Mouse (Mus musculus) lung, postnatal 14 days (tissue): ENCODE data around the gene H3f3b.
"Not testable (repeated sequence)": the region's sequence is repeated elsewhere in the genome, so short reads cannot be mapped to it uniquely, and the experiment has no call there.

Experiments used
- DNase-seq: peaks from one replicate; pipeline ENCODE4 v3.0.0; 2021

The H3f3b gene

DNA sequence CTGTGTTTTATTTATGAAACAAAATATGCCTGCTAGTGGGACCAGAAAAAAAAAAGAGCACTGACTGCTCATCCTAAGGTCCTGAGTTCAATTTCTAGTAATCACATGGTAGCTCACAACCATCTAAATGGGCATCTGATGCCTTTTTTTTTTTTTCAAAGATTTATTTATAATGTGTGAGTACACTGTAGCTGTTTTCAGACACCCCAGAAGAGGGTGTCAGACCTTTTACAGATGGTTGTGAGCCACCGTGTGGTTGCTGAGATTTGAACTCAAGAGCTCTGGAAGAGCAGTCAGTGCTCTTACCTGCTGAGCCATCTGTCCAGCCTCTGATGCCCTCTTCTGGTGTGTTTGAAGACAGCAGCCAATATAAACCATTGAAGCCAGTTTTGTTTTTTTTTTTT is 7.2 kb downstream of the H3f3b start:
- no peak for DNase-seq

DNA sequence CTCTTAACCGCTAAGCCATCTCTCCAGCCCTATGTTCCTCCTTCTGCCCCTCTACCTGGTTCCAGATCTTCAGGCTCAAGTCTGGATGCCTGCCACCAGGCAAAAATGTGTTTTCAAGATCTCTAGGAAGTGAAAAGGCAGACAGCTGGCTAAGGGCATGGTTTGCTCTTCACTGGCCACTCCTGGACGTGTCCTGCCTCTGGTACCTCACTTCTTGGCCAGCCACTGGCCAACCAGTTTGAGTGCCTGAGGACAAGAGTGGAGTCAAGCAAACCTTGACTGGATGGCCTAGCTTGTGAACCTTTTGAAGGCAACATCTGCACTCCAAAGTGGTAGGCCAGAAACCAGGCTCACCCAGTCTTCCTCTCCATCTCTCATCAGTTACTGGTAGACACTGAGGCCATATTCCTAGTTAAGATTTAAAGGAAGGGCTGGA is 7.8 kb downstream of the H3f3b start:
- no peak for DNase-seq

DNA sequence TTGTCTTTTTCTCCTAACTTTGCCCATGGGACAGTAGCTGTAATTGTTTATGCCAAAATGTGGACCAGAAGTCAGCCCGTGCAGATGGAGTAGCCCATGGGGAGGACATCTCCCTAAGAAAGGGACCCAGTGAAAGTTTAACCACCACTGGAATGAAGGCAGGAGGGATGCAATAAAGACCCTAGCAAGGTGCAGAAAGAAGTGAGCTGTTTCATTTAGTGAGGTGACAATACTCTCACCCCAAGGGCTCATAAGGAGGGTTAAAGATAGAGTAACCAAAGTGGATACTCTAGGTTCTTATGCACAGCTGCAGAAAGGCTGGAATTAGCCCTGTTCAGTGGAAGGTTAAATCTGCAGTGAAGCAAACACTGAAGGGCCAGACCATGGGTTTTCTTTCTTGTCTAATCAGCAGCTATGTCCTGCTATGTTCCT is 8.4 kb downstream of the H3f3b start:
- DNase-seq = no peak

DNA sequence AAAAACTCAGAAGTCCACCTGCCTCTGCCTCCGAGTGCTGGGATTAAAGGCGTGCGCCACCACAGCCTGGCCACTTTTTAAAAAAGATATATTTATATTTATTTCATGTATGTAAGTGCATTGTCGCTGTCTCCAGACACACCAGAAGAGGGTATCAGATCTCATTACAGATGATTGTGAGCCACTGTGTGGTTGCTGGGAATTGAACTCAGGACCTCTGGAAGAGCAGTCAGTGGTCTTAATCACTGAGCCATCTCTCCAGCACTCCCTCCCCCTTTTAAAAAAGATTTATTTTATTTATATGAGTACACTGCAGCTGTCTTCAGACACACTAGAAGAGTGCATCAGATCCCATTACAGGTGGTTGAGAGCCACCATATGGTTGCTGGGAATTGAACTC is 8.9 kb downstream of the H3f3b start:
- not testable (repeated sequence) for DNase-seq

DNA sequence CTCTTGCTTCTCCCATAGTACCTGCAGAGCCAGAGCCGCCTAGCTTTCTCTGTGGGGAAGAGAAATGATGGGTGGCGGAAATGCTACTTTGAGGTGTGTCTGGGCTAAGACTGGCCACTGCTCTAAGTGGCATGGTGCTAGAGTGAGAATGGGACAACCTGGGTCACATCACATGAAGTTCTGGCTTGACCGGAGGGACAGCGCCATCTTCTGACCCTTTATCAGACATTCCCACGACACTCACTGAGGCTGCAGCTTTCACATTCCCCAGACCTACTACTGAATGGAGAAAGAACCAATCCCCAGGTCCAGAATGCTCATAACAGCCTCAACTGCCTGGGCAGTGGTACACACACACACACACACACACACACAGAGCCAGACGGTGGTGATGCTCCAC is 9.7 kb downstream of the H3f3b start:
- peak; percentile 63 for DNase-seq

DNA sequence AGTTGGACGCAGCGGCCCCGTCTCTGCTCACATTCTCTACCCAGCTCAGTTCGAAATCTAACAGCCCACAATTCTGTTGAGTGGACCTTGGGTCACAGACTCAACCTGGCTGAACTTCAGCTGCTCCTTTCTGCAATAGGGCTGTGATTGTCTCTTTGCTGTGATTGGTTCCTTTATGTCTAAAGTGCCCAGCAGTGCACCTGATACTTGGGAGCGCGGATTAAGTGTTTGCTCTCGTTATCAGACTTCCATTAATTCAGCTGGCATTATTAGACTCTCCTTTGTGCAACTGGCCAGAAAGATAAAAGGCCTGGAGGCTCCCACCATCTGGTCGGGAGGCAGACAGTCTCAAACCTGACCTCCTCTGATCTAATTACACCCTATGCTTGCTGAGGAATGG is 12.9 kb downstream of the H3f3b start:
- no peak for DNase-seq

DNA sequence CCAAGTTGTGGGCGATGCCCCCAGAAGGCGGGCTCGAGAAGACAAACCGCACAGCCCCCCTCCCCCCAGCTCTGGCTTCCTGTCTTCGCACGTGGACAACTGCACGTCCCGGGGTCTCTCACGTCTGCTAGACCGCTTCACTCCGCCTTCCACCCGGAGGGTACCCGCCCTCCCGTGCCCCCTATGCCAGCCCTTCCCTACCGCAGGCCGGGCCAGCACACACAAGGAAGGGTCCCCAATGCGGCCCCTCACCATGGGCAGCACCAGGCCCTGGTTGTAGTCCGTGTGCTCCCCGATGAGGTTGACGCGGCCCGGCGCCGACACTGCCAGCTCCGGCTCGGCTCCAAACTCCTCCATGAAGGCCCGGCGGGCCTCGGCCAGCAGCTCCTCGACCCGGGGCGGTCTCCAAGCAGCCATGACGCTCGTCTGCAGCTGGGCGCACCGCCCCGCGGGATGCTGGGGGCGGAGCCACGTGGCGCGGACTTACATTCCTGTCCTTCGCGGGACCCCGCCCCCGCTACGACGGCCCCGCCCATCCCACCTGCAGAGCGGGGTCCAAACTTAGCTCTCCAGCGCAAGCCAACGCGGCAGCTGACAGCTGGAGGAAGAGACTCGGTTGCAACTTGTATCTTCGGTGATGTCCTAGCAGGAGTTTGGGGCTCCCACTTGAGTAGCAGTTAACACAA is 15.4 kb downstream of the H3f3b start, which contains the start of gene Galk1:
Gene Galk1 (minus strand): TSS at position 458 of the 686 bp plus-strand sequence.
- peak; percentile 89 for DNase-seq

DNA sequence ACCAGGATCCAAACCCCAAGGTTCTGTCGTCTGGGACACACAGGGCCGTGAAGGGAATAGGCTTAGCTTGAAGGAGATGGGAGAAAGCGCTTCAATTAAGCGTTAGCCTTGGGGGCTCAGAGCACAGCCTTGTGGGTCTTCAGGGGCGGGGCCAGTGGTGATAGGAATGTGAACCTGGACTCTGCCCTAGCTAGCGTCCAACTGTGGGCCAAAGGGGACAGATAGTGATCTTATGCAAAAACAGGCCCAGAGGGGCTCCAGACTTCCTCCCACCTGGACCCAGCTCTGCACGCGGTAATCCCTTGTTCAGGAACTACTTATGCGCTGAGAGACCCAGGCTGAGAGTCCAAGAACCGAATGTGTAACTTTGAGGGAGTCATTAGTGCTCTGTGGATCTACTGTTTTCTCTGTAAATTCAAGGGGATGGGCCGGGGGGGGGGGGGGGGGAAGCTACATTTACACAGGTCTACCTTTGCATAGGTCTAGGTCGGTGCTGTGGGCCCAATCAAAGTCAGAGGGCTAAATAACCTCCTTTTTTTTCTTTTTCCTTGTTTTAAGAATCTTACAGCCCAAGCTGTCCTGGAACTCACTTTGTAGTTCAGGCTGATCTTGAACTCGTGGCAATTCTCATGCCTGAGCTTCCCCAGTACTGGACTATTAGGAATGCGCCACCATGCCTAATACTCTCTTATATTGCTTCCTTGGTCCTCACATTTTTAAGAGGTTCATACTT is 16.1 kb downstream of the H3f3b start:
- DNase-seq = no peak

DNA sequence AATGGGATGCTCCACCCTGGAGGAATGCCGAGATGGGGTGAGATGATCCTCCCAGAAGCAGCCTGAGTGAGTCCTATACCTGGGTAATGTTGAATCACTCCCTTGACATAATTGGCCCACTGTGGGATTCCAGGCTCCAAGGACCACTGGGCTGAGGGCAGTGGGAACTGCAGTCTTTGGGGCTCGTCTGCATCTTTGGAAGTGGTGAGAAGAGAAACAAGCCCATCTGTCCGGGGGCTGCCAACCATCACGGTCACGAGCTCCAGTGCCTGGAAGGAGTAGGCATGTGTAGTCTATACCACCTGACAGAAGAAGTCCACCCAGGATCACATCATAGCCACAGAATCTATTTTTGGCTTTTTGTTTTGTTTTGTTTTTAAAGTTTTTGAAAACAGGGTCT is 16.8 kb downstream of the H3f3b start:
- no peak for DNase-seq

DNA sequence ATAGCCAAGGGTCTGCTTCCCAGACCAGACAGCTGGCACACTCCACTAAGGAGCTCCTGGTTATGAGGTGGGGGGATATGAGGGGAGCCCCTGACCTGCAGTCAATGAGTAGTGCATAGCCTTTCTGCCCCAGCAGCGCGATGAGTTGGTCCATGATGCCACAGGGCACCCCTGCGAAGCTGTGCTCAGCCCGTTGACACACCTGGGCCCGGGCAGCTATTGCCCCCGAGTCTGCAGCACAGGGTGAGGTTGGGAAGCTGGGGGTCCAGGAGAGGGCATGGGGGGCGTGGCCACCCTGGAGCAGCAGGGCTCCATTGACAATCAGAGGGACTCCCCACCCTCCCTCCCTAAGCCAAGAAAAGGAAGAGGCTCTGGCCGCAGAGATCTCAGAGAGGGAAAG is 17.6 kb downstream of the H3f3b start:
- no peak for DNase-seq

DNA sequence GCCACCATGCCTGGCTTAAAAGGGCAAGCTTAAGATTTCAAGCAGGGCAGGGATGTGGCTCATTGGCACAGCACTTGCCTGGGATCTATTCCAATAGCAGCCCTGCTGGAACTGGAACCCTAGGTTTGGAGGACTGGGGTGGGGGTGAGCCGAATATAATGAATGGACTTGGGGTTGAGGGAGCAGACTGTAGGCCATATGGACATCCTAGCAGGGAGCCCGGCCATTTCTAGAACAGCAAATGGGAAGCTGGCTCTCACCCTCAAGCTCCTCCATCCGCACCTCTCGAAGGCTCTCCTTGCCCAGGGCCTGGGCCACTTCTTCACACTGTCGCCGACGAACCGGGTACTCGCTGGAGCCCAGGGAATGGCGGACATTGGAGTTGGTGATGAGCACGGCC is 18.1 kb downstream of the H3f3b start:
- DNase-seq = no peak

DNA sequence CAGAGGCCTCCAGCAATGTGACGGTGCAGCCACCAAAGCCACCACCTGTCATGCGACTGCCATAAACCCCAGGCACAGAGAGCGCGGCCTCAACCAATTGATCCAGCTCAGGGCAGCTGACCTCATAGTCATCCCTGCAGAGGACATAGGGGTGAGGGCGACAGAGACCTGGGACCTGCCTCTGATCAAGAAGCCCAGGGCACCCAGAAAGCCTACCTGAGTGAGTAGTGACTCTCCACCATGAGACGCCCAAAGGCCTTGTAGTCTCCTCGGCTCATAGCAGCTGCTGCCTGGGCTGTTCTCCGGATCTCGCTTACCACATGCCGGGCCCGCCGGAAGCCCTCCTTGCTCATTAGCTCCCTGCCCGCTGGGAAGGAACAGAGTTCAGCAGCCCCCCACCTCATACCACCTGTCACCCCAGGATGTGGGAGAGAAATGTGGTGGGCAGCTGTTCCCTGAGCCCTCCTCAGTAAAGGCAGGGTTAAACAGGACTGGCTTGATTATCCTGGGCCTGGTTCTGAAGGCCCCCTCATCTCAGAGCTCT is 18.9 kb downstream of the H3f3b start:
- no peak for DNase-seq

DNA sequence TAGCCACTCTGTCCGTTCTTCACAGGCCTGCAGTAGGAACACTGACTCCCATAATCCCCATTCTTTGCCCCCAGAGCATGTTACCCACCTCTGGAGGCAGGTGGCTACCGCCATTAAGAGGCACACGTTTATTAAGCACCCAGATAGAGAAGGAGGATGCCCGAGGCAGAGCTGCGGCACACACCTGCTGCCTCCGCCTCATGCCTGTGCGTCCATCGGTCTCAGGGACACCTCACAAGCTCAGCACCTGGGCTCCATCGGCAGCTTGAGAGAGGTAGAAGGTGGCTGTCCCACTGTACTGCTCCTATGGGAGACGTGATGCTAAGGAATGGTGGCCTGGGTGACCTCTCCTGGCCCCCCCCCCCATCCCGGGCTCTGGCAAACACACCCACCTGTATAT is 19.4 kb downstream of the H3f3b start:
- DNase-seq = no peak

DNA sequence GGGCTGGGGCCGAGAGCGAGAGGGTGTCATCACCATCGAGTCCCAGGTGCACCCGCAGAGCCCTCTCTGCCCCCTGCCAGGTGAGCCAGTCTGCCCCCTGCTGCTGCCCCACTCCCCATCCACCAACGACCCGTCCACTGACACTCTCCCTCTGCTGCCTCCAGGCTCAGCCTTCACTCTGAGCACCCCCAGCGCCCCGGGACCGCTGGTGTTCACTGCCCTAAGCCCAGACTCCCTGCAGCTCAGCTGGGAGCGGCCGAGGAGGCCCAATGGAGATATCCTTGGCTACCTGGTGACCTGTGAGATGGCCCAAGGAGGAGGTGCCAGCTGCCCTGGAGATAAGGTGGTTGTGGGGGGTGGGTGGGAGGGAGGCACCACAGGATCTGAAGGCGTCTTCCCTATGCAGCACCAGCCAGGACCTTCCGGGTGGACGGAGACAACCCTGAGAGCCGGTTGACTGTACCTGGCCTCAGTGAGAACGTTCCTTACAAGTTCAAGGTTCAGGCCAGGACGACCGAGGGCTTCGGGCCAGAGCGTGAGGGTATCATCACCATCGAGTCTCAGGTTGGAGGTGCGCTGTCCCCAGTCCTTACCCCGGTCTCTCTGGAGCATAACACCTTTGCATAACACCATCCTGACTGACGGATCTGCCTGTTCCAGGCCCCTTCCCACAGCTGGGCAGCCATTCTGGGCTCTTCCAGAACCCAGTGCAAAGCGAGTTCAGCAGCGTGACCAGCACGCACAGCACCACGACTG is 20.5 kb downstream of the H3f3b start:
- no peak for DNase-seq

DNA sequence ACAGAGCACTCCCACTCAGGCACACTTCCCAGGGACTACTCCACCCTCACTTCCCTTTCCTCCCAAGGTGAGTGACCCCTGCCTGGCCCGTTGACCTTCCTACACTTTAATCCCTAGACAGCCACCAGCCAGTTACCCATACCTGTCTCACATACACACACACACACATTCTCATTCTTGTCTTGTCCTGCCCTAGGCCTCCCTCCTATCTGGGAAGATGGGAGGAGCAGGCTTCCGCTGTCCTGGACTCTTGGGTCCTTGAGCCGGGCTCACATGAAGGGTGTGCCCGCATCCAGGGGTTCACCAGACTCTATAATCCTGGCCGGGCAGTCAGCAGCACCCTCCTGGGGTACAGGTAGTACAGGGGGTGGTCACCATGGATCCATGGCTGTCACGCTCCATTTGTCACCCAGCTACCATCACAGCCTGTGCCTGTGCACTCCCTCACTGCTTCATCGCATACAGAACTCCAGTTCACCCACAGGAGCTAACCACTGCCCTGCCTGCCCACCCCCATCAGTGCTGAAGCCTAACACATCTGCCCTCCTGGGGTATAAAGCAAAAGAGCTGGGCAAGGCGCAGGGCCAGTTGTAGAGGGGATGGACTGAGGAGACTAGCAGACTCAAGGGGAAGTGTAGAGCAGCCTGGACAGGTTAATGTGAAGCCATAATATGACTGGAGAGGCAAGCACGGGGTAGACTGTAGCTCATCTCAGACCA is 21.9 kb downstream of the H3f3b start:
- no peak for DNase-seq

DNA sequence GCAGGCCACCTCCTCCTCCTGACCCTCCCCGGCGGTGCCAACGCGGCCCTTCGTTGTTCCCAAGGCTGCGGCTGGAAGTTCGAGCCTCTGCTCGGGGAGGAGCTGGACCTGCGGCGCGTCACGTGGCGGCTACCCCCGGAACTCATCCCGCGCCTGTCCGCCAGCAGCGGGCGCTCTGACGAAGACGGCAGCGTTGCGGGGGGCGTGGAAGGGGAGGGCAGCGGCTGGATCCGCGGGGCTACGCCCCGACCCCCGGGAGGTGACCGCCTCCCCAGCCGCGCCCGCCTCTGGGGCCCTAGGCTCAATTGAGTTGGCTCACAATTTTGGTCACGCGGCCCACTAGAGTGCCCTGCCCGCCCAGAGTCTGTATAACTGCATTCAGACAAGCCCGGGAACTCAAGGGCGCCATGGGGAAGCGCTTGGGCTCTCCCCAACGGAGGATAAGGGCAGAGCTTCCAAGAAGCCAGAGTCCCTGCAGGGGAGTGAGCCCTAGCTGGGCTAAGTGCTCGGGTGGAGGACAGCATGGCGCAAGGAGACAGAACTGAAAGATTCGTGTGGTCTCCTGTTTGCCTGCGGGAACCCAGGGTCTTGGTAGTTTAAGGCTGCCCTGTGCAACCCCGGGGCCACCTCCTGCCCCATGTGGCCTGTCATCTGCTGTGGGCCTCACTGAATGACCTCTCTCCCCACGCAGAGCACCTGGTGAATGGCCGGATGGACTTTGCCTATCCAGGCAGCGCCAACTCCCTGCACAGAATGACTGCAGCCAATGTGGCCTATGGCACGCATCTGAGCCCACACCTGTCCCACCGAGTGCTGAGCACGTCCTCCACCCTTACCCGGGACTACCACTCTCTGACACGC is 22.7 kb downstream of the H3f3b start:
- peak; percentile 83 for DNase-seq

DNA sequence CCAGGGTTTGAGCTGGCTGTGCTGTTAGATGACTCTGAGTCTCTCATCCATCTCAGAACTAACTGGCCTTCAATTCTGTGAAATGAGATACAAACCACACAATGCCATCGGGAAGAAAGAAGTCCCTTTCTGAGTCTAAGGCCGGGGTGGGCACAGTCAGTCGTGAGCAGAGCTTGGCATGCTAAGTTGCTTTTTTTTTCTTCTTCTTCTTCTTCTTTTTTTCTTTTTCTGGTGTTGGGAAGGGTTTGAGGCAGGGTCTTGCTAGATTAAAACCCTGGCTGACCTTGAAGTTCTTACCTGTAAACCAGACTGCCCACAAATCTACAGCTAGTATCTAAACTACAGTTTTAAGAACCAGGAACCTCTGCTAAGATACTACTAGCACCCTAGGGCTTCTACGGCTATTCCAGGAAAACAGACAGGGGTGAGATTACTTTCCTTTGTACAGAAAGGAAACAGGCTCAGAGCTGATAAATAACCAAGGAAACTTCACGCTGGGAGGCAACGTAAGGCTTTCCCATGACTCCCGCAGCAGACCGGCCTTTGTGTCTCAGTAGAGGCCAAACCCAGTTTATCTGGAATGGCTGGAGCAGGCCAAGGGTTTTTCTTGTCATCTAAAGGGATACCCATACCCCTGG is 23.5 kb downstream of the H3f3b start:
- no peak for DNase-seq

DNA sequence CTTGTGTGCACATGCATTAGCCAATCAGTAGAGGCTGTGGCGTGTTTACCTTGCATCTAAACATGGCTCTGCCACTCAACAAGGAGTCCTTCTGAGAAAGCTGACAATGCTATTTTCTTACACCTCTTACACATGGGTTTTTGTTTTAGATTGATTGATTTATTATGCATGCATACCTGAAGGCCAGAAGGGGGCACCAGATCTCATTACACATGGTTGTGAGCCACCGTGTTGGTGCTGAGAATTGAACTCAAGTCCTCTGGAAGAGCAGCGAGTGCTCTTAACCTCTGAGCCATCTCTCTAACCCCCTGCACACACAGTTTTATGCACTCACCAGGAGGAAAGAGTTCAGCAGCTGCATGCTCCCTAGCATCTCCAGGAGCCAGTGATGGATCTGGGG is 24.9 kb downstream of the H3f3b start:
- DNase-seq = no peak

DNA sequence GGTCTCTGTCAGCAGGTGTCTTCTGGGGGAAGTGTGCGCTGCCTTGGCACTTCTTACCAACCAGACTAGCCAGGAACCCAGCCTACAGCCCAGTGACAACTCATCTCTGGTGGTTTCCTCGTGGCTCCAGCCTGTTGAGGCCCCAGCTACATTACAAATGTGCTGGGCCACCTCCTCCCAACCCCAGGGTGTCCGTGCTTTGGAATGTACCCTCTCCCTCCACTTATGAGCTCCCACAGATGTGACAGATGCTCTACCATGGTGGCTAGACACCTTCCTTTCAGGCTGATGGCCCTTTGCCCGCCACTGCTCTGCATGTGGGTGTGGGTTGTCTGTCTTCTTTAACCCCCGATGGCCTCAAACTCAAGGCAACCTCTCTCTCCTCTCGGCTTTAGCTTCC is 26.0 kb downstream of the H3f3b start:
- no peak for DNase-seq

DNA sequence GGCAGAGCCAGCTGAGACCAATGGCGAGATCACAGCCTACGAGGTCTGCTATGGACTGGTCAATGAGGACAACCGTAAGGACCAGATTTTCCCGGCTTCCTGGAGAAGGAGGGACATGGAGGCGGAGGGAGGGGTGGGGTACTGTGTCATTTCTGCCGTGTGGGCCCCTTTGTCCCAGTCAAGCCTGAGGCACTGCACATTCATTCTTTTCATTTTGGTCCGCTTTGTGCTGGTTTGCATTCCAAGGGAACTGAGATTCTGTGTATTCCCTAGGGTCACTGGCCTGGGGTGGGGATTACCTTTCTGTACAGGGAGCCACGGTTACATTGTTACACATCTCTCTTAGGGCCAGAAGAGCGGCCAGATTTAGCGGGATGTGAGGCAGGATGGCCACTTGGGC is 27.2 kb downstream of the H3f3b start:
- no peak for DNase-seq

DNA sequence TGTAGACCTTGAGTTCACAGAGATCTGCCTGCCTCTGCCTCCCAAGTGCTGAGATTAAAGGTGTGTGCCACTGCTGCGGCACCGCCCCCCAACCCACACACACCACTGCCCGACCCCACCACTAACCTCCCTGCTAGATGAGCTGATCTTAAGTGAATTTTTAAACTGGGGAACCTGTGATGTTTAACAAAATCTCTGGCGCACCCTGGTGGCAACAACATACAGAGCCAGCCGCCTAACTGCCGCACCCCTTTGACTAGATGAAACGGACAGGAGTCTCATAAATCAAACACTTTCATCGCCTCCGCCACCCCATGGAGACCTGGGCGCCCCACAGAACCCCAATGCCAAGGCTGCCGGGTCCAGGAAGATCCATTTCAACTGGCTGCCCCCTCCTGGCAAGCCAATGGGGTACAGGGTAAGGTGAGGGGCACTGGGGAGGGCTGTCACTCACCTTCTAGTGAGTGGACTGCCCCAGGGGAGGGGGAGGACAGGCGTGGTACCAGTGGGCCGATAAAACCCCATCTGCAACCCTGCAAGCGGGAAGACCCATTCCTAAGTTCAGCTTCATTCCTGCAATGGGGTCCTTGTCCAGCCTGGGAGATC is 28.1 kb downstream of the H3f3b start:
- peak; percentile 87 for DNase-seq
